Mouse (Mus musculus) ES-Bruce4 (cell line): Measurements from ENCODE around the gene Igtp. TPM values are rescaled to one million over a fixed set of nuclear protein-coding genes. Genes with fewer than 3 reads are reported as not detected.
"Not testable (repeated sequence)": the region's sequence is repeated elsewhere in the genome, so short reads cannot be mapped to it uniquely, and the experiment has no call there.

Experiments
- H3K27ac ChIP-seq: 2 replicates; pipeline ENCODE4 v1.5.1; 2012; ENCODE audit warnings: low read length, inconsistent platforms; ENCODE audit not compliant: insufficient read depth
- H3K27me3 ChIP-seq: 2 replicates; pipeline ENCODE4 v1.6.1; 2012; ENCODE audit warnings: mild to moderate bottlenecking, low read length, inconsistent platforms; ENCODE audit not compliant: control insufficient read depth, poor library complexity, insufficient read depth, severe bottlenecking
- H3K36me3 ChIP-seq: 2 replicates; pipeline ENCODE4 v1.6.1; 2012; ENCODE audit warnings: inconsistent platforms, mild to moderate bottlenecking, low read length, moderate library complexity; ENCODE audit not compliant: control insufficient read depth, poor library complexity, insufficient read depth, severe bottlenecking
- H3K4me1 ChIP-seq: one replicate; pipeline ENCODE4 v1.8.1; 2011; ENCODE audit warnings: low read length; ENCODE audit not compliant: control insufficient read depth, insufficient read depth
- H3K4me3 ChIP-seq: 2 replicates; pipeline ENCODE4 v1.5.1; 2011; ENCODE audit warnings: low read depth, mild to moderate bottlenecking, low read length
- H3K9ac ChIP-seq: 2 replicates; pipeline ENCODE4 v1.6.1; 2012; ENCODE audit warnings: low read depth, mild to moderate bottlenecking, inconsistent platforms; ENCODE audit not compliant: poor library complexity, severe bottlenecking
- H3K9me3 ChIP-seq: replicated peaks from 2 replicates; pipeline ENCODE4 v1.6.1; 2012; ENCODE audit warnings: mild to moderate bottlenecking, low read length, inconsistent platforms; ENCODE audit not compliant: control insufficient read depth, poor library complexity, insufficient read depth, severe bottlenecking
- CTCF ChIP-seq: IDR thresholded peaks from one replicate; pipeline ENCODE4 v1.8.1; 2011; ENCODE audit warnings: low read depth, low read length
- EP300 ChIP-seq: IDR thresholded peaks from 2 replicates; pipeline ENCODE4 v1.6.1; 2011; ENCODE audit warnings: low read depth, low read length; ENCODE audit not compliant: insufficient read depth
- POLR2A ChIP-seq: IDR thresholded peaks from one replicate; pipeline ENCODE4 v1.8.1; 2011; ENCODE audit warnings: low read length; ENCODE audit not compliant: insufficient read depth
- polyA plus RNA-seq: library from polyadenylated mRNA; stranded (reverse); fragments of >200 nt; gene quantifications from 2 replicates; pipeline ENCODE4 v1.2.4, GENCODE M21; 2011; ENCODE audit warnings: low read depth; ENCODE audit not compliant: missing spikeins, insufficient read depth, insufficient read length

Igtp gene
- 9.9 and 10.1 TPM in 2 replicates for polyA plus RNA-seq

GRCm38 (mm10) chr11:58199229-58200037 is at the start of gene Igtp, which contains the start of gene Irgm2:
TSS of gene Igtp (plus strand) at chr11:58199556.
TSS of gene Irgm2 (plus strand) at chr11:58199618.
- not testable (repeated sequence) for H3K27ac ChIP-seq

GRCm38 (mm10) chr11:58155458-58155857 is 43.9 kb upstream of the Igtp start:
- Histone ChIP-seq H3K4me3 (no peak overlapping the region), H3K36me3 (peaks cover 86% of the 10 kb centered on the region), H3K4me1 (no peaks in the 10 kb centered on the region), H3K27ac (no peak overlapping the region), H3K27me3 (no peaks in the 10 kb centered on the region), H3K9ac (no peak overlapping the region), H3K9me3 (no peaks in the 10 kb centered on the region)
- TF ChIP-seq CTCF (no peak), POLR2A (no peak), EP300 (no peak)

More at GRCm38 (mm10) chr11:58199229-58200037, at the start of gene Igtp, which contains the start of gene Irgm2:
- not testable (repeated sequence) for H3K36me3 ChIP-seq, H3K9me3 ChIP-seq, H3K4me1 ChIP-seq, H3K9ac ChIP-seq, H3K27me3 ChIP-seq
- H3K4me3 ChIP-seq, result peak within 1 kb of the TSS; percentile 44

GRCm38 (mm10) chr11:58156871-58157270 is 42.5 kb upstream of the Igtp start:
- Histone ChIP-seq H3K27ac (no peak overlapping the region), H3K36me3 (peaks cover 88% of the 10 kb centered on the region)
- TF ChIP-seq POLR2A (no peak), EP300 (no peak), CTCF (no peak)

GRCm38 (mm10) chr11:58165072-58165471 is 34.3 kb upstream of the Igtp start:
- Histone ChIP-seq H3K4me3 (no peak overlapping the region), H3K27ac (no peak overlapping the region), H3K27me3 (no peaks in the 10 kb centered on the region), H3K9ac (no peak overlapping the region), H3K4me1 (no peaks in the 10 kb centered on the region), H3K36me3 (peaks cover 60% of the 10 kb centered on the region), H3K9me3 (peaks cover 4% of the 10 kb centered on the region)
- TF ChIP-seq EP300 (no peak), CTCF (peak; percentile 34), POLR2A (no peak)

More at GRCm38 (mm10) chr11:58156871-58157270, 42.5 kb upstream of the Igtp start:
- no peaks in the 10 kb centered on the region for H3K27me3 ChIP-seq
- no peak overlapping the region for H3K4me3 ChIP-seq
- no peaks in the 10 kb centered on the region for H3K4me1 ChIP-seq
- no peak overlapping the region for H3K9ac ChIP-seq
- no peaks in the 10 kb centered on the region for H3K9me3 ChIP-seq

GRCm38 (mm10) chr11:58167822-58168166 is 31.6 kb upstream of the Igtp start:
- peak overlapping the region; percentile 78 for H3K9ac ChIP-seq
- no peak overlapping the region for H3K27ac ChIP-seq
- no peaks in the 10 kb centered on the region for H3K27me3 ChIP-seq
- no peaks in the 10 kb centered on the region for H3K4me1 ChIP-seq
- peaks cover 39% of the 10 kb centered on the region for H3K36me3 ChIP-seq
- TF ChIP-seq EP300 (no peak), CTCF (no peak), POLR2A (no peak)
- peak overlapping the region; percentile 78 for H3K4me3 ChIP-seq
- H3K9me3 ChIP-seq, result peaks cover 4% of the 10 kb centered on the region

GRCm38 (mm10) chr11:58168167-58168915 is 31.0 kb upstream of the Igtp start, which contains the start of gene Gemin5:
TSS of gene Gemin5 (minus strand) at chr11:58168539.
- Histone ChIP-seq H3K27me3 (no peaks in the 10 kb centered on the region), H3K36me3 (peaks cover 34% of the 10 kb centered on the region)

More at GRCm38 (mm10) chr11:58168167-58168915, 31.0 kb upstream of the Igtp start, which contains the start of gene Gemin5:
- Histone ChIP-seq H3K4me3 (peak within 1 kb of the TSS; percentile 85), H3K9ac (peak within 1 kb of the TSS; percentile 78), H3K4me1 (no peaks in the 10 kb centered on the region), H3K27ac (peak within 1 kb of the TSS; percentile 10; the same call in 1 of the 2 replicates), H3K9me3 (peaks cover 4% of the 10 kb centered on the region)
- TF ChIP-seq EP300 (no peak), POLR2A (peak; percentile 24)
